In the genomic region with DNA sequence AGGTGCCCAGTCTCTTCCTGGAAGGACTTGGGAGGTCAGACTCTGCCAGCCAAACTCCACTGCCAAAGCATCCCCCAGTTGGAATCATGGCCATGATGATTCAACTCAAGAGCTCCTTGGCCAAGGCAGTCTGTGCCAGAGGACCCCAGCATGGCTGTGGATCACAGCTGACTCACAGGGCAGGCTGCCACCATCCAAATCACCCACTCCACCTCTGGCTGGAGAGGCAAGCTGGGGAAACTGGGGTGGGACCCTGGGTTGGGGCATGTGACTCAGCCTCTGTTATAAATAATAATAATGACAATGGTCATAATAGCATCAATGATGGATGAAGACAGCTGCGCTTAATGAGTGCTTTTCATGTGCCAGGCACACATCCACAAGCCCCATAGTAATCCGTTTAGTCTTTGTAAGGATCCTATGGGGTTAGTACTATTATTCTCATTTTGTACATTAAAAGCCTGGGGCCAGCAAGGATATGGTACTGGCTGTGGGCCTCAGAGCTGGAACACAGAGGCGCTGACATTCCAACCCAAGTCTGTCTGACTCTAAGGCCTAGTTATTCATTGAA, we compare ENCODE assay signal across 11 mouse cellular contexts.
A peak's percentile ranks its signal among the peaks of the same experiment; 100 is the strongest.
DNase-seq lines count a peak whose midpoint lies in the region; ATAC-seq and TF ChIP-seq lines count a peak whose summit lies in the region.
"Had no signal": no experiment of that assay in that cellular context is flagged by ENCODE, and none has a peak within 500 bp of the region (broad histone marks: within the 10 kb centered on the region; RNA-seq: fewer than 3 reads in every experiment).

No protein-coding gene starts in this region.

- H3K36me3 ChIP-seq in hindbrain, embryonic 14.5 days (replicated peaks; ENCODE audit: control insufficient read depth, insufficient read depth) = no peaks in the 10 kb centered on the region
- H3K36me3 ChIP-seq in hindbrain, embryonic 12.5 days = no peaks in the 10 kb centered on the region
- H3K36me3 ChIP-seq in stomach, embryonic 16.5 days (ENCODE audit: control insufficient read depth, insufficient read depth, low read length) = no peaks in the 10 kb centered on the region
- H3K36me3 ChIP-seq: embryonic facial prominence, embryonic 15.5 days; limb, embryonic 15.5 days; neural tube, embryonic 12.5 days had no signal

- no peak for DNase-seq in hindbrain, embryonic 14.5 days (ENCODE audit: low spot score)
- DNase-seq in right cerebral cortex, postnatal 10 days (ENCODE audit: low spot score in 2 of 2) = peak; percentile 52 to 56
- DNase-seq in right cerebral cortex, postnatal 14 days = no peak
- no peak for DNase-seq in thymus, postnatal 0 days (ENCODE audit: low spot score)
- DNase-seq: thymus, postnatal 14 days had no signal

- no peaks in the 10 kb centered on the region for H3K4me1 ChIP-seq in hindbrain, embryonic 14.5 days (replicated peaks; ENCODE audit: control insufficient read depth, insufficient read depth, low read length)
- peaks cover 5% of the 10 kb centered on the region for H3K4me1 ChIP-seq in hindbrain, embryonic 12.5 days
- H3K4me1 ChIP-seq in embryonic fibroblast, embryonic 13.5 days (ENCODE audit: control insufficient read depth, insufficient read depth, low read length) = peaks cover 5% of the 10 kb centered on the region; the same call in 1 of the 2 replicates
- H3K4me1 ChIP-seq in stomach, embryonic 16.5 days (ENCODE audit: control insufficient read depth, insufficient read depth, low read length) = 0 out of 2 replicates have a peak, but pooled peaks cover 2% of the 10 kb centered on the region
- H3K4me1 ChIP-seq: embryonic facial prominence, embryonic 15.5 days; limb, embryonic 15.5 days; neural tube, embryonic 12.5 days had no signal

- ATAC-seq in hindbrain, embryonic 14.5 days (ENCODE audit: low FRiP score) = peak; percentile 46; the same call in 1 of the 2 replicates
- ATAC-seq in hindbrain, embryonic 12.5 days (ENCODE audit: low FRiP score) = no peak
- peak; percentile 60 for ATAC-seq in stomach, embryonic 16.5 days (ENCODE audit: insufficient read depth, low FRiP score)

- H3K27me3 ChIP-seq in hindbrain, embryonic 14.5 days (ENCODE audit: control insufficient read depth, insufficient read depth, low read length) = no peaks in the 10 kb centered on the region
- no peaks in the 10 kb centered on the region for H3K27me3 ChIP-seq in hindbrain, embryonic 12.5 days
- H3K27me3 ChIP-seq in stomach, embryonic 16.5 days (ENCODE audit: control insufficient read depth, insufficient read depth, low read length) = no peaks in the 10 kb centered on the region
- H3K27me3 ChIP-seq: embryonic facial prominence, embryonic 15.5 days; limb, embryonic 15.5 days; neural tube, embryonic 12.5 days had no signal

- H3K9ac ChIP-seq in hindbrain, embryonic 14.5 days = no peak overlapping the region
- H3K9ac ChIP-seq in hindbrain, embryonic 12.5 days = no peak overlapping the region
- H3K9ac ChIP-seq in stomach, embryonic 16.5 days (ENCODE audit: low read length) = no peak overlapping the region
- H3K9ac ChIP-seq: embryonic facial prominence, embryonic 15.5 days; limb, embryonic 15.5 days; neural tube, embryonic 12.5 days had no signal

- no peak overlapping the region for H3K27ac ChIP-seq in hindbrain, embryonic 14.5 days
- no peak overlapping the region for H3K27ac ChIP-seq in hindbrain, embryonic 12.5 days
- H3K27ac ChIP-seq in embryonic fibroblast, embryonic 13.5 days (ENCODE audit: insufficient read depth, low read length) = peak overlapping the region; percentile 93
- H3K27ac ChIP-seq in stomach, embryonic 16.5 days (ENCODE audit: low read length) = no peak overlapping the region
- H3K27ac ChIP-seq: embryonic facial prominence, embryonic 15.5 days; limb, embryonic 15.5 days; neural tube, embryonic 12.5 days had no signal

- no peak for TF ChIP-seq POLR2A in embryonic fibroblast, embryonic 13.5 days (IDR thresholded peaks at IDR 0.05; ENCODE audit: low read depth, low read length)

- 65% methylated on average over 3 of the region's 3 CpGs for WGBS in hindbrain, embryonic 14.5 days
- WGBS in hindbrain, embryonic 12.5 days = 74% methylated on average over 3 of the region's 3 CpGs
- 75% methylated on average over 3 of the region's 3 CpGs for WGBS in stomach, embryonic 16.5 days

- no peak for TF ChIP-seq CTCF in embryonic fibroblast, embryonic 13.5 days (IDR thresholded peaks at IDR 0.05; ENCODE audit: borderline replicate concordance, insufficient read depth, low read length)

- H3K4me3 ChIP-seq in hindbrain, embryonic 14.5 days (replicated peaks; ENCODE audit: low read length) = no peak overlapping the region
- no peak overlapping the region for H3K4me3 ChIP-seq in hindbrain, embryonic 12.5 days
- no peak overlapping the region for H3K4me3 ChIP-seq in embryonic fibroblast, embryonic 13.5 days (ENCODE audit: insufficient read depth, low read length)
- no peak overlapping the region for H3K4me3 ChIP-seq in stomach, embryonic 16.5 days (replicated peaks; ENCODE audit: low read length)
- H3K4me3 ChIP-seq: embryonic facial prominence, embryonic 15.5 days; limb, embryonic 15.5 days; neural tube, embryonic 12.5 days had no signal

- no peaks in the 10 kb centered on the region for H3K9me3 ChIP-seq in hindbrain, embryonic 14.5 days (ENCODE audit: control insufficient read depth, low read length)
- 0 out of 2 replicates have a peak, but pooled peaks cover 4% of the 10 kb centered on the region for H3K9me3 ChIP-seq in hindbrain, embryonic 12.5 days (replicated peaks)
- H3K9me3 ChIP-seq in stomach, embryonic 16.5 days (replicated peaks; ENCODE audit: control insufficient read depth, low read length) = no peaks in the 10 kb centered on the region
- H3K9me3 ChIP-seq: embryonic facial prominence, embryonic 15.5 days; limb, embryonic 15.5 days; neural tube, embryonic 12.5 days had no signal

- no peak overlapping the region for H3K4me2 ChIP-seq in hindbrain, embryonic 14.5 days (replicated peaks)
- H3K4me2 ChIP-seq in hindbrain, embryonic 12.5 days (replicated peaks) = no peak overlapping the region
- H3K4me2 ChIP-seq in stomach, embryonic 16.5 days (ENCODE audit: low read depth, low read length) = no peak overlapping the region
- H3K4me2 ChIP-seq: embryonic facial prominence, embryonic 15.5 days; limb, embryonic 15.5 days; neural tube, embryonic 12.5 days had no signal

Comparison
In these comparisons a context has a peak if more than half of its experiments do, and no peak if none do; other contexts are left out.
1. DNase-seq: peak in right cerebral cortex, postnatal 10 days (2 of 2); none in hindbrain, embryonic 14.5 days (single experiment), right cerebral cortex, postnatal 14 days (single experiment) and thymus, postnatal 0 days (single experiment).